Mouse (Mus musculus): ENCODE measurements at regions not wholly inside any gene's neighbourhood (a gene's known extent, or its start where the extent isn't known, plus 50 kb on each side); places are given as distances from the start of the nearest gene placed in this dataset.

- in situ Hi-C loops (cut with MboI, MseI) = loop anchor here (25.0 kb wide), 1 partner anchor 1766 kb away; no protein-coding TSS in a partner anchor
These were observed 1118.6 kb upstream of the Celf2 start for GRCm38 (mm10) chr2:8628007-8628406.

- in situ Hi-C loops (cut with MboI, MseI) = loop anchor here (25.0 kb wide), 1 partner anchor 1766 kb away; no protein-coding TSS in a partner anchor
These were observed 1119.3 kb upstream of the Celf2 start for GRCm38 (mm10) chr2:8628485-8629208.

- in situ Hi-C loops (cut with MboI, MseI) = loop anchor here (25.0 kb wide), 1 partner anchor 1776 kb away; no protein-coding TSS in a partner anchor
These were observed 1128.7 kb upstream of the Celf2 start for GRCm38 (mm10) chr2:8638082-8638481.

GRCm38 (mm10) chr2:8639282-8639681 is 1129.9 kb upstream of the Celf2 start:
- in situ Hi-C loops (cut with MboI, MseI) = loop anchor here (25.0 kb wide), 1 partner anchor 1777 kb away; no protein-coding TSS in a partner anchor

GRCm38 (mm10) chr2:8645463-8645862 is 1136.1 kb upstream of the Celf2 start:
- in situ Hi-C loops (cut with MboI, MseI) = loop anchor here (25.0 kb wide), 1 partner anchor 1783 kb away; no protein-coding TSS in a partner anchor

- in situ Hi-C loops (cut with MboI, MseI) = loop anchor here (5.0 kb wide), 1 partner anchor 1627 kb away; no protein-coding TSS in a partner anchor
These were observed 1151.2 kb upstream of the Celf2 start for GRCm38 (mm10) chr2:8660544-8660943.

- in situ Hi-C loops (cut with MboI, MseI) = no loop called here
These were observed 1164.5 kb upstream of the Celf2 start for GRCm38 (mm10) chr2:8673751-8674378.

GRCm38 (mm10) chr2:8675537-8675936 is 1166.2 kb upstream of the Celf2 start:
- in situ Hi-C loops (cut with MboI, MseI) = loop anchor here (5.0 kb wide), 1 partner anchor 1352 kb away; no protein-coding TSS in a partner anchor

GRCm38 (mm10) chr2:8676546-8676945 is 1167.2 kb upstream of the Celf2 start:
- in situ Hi-C loops (cut with MboI, MseI) = loop anchor here (5.0 kb wide), 1 partner anchor 1351 kb away; no protein-coding TSS in a partner anchor

- in situ Hi-C loops (cut with MboI, MseI) = no loop called here
These were observed 1181.7 kb upstream of the Celf2 start for GRCm38 (mm10) chr2:8690846-8691643.

- in situ Hi-C loops (cut with MboI, MseI) = no loop called here
These were observed 1151.7 kb upstream of the 4930412O13Rik start for GRCm38 (mm10) chr2:8729306-8729705.

- in situ Hi-C loops (cut with MboI, MseI) = loop anchor here (5.0 to 10.0 kb wide), 2 partner anchors 591 to 1258 kb away; no protein-coding TSS in a partner anchor
These were observed 1126.9 kb upstream of the 4930412O13Rik start for GRCm38 (mm10) chr2:8754142-8754541.

GRCm38 (mm10) chr2:8756546-8756945 is 1124.5 kb upstream of the 4930412O13Rik start:
- in situ Hi-C loops (cut with MboI, MseI) = loop anchor here (5.0 to 10.0 kb wide), 2 partner anchors 588 to 1146 kb away; no protein-coding TSS in a partner anchor

GRCm38 (mm10) chr2:8770636-8771035 is 1110.4 kb upstream of the 4930412O13Rik start:
- in situ Hi-C loops (cut with MboI, MseI) = no loop called here

- in situ Hi-C loops (cut with MboI, MseI) = no loop called here
These were observed 1099.7 kb upstream of the 4930412O13Rik start for GRCm38 (mm10) chr2:8781152-8781935.

- in situ Hi-C loops (cut with MboI, MseI) = no loop called here
These were observed 1098.8 kb upstream of the 4930412O13Rik start for GRCm38 (mm10) chr2:8782225-8782624.

GRCm38 (mm10) chr2:8802061-8802460 is 1079.0 kb upstream of the 4930412O13Rik start:
- in situ Hi-C loops (cut with MboI, MseI) = no loop called here

- in situ Hi-C loops (cut with MboI, MseI) = no loop called here
These were observed 1071.4 kb upstream of the 4930412O13Rik start for GRCm38 (mm10) chr2:8809609-8810008.

GRCm38 (mm10) chr2:8818127-8818526 is 1062.9 kb upstream of the 4930412O13Rik start:
- in situ Hi-C loops (cut with MboI, MseI) = no loop called here

GRCm38 (mm10) chr2:8825406-8825805 is 1055.6 kb upstream of the 4930412O13Rik start:
- in situ Hi-C loops (cut with MboI, MseI) = no loop called here
